Mouse (Mus musculus) cerebellum, adult 11 months (tissue): Measurements from ENCODE around the gene Mtor.

Experiments used
- DNase-seq: peaks from one replicate; pipeline ENCODE4 v3.0.0; 2022

Mtor gene

DNA sequence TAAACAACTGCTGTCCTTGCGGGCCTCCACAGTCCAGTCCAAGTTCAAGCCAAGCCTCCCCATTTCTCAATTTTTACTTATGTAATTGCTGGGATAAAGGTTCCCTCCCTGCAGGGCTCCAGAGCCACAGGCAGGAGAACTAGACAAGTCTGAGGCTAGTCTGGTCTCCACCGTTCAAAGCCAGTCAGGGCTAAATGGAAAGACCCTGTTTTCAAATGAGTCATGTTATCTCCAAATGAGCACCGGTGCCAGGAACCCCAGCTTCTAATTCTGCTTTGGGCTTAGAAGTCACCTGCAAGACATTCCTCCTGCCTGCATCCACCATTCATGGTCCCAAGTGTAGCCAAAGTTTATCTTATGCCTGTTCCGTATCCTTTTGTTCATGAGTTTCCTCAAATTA is 153.5 kb downstream of the Mtor start:
- DNase-seq: no peak

DNA sequence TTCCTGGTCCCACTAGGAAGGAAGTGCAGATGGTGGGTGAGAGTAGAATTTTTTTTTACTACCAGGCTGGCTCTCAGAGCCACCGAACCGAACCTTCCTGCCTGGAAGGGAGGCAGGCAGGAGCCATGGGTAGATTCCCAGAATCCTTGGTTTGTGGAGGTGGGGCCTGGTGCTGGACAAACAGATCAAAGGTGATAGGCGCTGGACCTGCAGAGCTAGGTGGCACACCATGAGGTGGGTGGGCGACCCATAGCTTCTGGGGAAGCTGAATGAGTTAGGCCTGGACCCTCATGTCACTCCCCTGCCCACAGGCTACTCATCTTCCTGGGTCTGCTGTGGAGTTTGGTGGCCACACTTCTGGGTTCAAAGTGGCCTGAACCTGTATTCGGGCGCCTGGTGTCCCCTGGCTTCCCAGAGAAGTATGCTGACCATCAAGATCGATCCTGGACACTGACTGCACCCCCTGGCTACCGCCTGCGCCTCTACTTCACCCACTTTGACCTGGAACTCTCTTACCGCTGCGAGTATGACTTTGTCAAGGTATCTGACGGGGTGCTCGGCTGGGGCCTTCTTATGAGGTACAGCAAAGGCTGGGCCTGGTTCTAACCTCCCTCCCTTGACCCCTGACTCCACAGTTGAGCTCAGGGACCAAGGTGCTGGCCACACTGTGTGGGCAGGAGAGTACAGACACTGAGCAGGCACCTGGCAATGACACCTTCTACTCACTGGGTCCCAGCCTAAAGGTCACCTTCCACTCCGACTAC is 154.1 kb downstream of the Mtor start, which contains the start of gene Masp2:
Masp2 (plus strand) TSS at position 198 of the 764 bp plus-strand sequence.
- DNase-seq: no peak

DNA sequence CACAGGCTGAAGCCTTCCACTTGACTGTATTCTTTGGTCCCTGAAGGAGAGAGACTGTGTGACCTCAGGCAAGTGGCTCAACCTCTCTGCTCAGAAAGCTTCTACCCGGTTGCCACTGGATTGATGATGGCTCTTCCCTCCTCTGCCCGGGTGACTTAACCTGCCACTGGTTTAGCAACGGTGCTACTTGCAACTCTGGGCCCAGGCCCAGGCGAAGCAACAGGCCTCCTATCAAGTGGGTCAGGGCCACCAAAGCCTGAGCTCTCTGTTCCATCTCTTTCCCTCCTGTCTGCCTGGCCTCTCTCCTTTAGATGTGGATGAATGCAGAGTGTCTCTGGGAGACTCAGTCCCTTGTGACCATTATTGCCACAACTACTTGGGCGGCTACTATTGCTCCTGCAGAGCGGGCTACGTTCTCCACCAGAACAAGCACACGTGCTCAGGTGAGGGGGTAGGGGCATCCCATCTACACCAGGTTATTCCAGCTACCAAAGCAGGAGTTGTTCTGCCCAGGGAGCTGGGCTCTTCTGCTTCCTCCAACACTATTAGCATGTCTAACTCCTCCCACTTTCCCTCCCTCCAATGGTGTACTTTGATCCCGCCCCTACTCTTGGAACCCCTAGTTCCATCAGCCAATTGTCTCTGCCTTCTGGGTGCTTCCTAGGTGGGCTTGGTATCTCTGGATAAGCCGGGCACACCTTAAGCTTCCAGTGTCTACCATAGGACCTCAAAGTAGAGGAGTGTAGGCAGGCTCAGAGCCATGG is 155.1 kb downstream of the Mtor start:
- DNase-seq: no peak

DNA sequence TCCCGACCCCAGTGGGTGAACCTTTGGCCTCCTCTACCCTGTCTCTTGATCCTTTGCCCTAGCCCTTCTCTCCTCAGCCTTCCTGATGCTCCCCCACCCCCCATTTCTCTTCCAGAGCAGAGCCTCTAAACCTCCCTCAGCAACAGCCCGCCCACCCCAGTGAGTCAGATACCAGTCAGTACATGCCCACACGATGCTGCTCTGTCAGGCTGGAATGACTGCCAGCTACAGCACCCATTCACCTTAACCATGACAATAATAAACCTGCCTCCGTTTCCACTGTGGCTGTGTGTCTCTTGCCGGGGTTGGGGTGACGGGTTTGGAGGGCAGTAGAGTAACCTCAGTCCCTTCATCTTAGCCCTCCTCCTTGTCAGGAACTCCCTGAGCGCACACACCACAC is 155.7 kb downstream of the Mtor start:
- no peak for DNase-seq

DNA sequence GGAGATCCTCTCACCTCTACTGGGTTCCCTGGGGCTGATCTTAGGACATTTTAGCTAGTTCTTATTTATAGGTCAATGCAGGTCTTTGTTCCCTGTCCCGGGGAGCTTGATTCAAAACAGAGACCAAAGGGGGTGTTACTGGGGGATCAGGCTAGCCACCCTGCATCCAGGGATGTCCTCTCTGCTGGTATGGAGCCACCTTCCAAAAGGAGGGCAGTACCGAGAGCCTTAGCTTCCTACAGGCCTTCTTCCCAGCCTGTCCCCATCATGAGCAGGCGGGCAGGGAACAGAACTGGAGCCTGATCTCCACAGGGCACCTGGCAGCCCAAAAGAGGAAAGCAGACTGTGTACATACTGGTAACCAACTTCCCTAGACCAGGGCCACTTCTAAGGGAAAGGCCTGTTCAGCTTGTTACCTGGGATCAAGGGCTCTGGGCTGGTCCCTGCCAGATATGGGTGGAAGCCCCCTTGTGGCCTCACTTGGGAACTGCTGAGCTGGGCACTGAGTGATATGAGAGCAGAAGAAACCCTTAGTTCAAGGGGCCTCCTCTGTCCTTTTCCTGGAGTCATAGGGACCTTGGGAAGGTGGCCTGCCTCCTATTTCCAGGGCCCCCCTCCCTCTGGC is 156.2 kb downstream of the Mtor start:
- DNase-seq: peak; percentile 47
